Mouse (Mus musculus): ENCODE results near the gene Cyb561d2.
A peak's percentile ranks its signal among the peaks of the same experiment; 100 is the strongest.
"Not testable (repeated sequence)": the region's sequence is repeated elsewhere in the genome, so short reads cannot be mapped to it uniquely, and the experiment has no call there.

The Cyb561d2 gene

GRCm38 (mm10) chr9:107541474-107542351, at the start of gene Cyb561d2, which contains the start of gene Nprl2:
Gene Cyb561d2 (minus strand): TSS chr9:107542193.
Gene Nprl2 (plus strand): TSS chr9:107542226.
- peak; percentile 96 for DNase-seq (ENCODE audit: low spot score)

GRCm38 (mm10) chr9:107590773-107591060, 48.7 kb upstream of the Cyb561d2 start:
- no peak for DNase-seq (ENCODE audit: low spot score)

- DNase-seq (ENCODE audit: low spot score): no peak
Measured at GRCm38 (mm10) chr9:107590058-107590772, 48.2 kb upstream of the Cyb561d2 start.

GRCm38 (mm10) chr9:107587833-107588639, 46.0 kb upstream of the Cyb561d2 start:
- DNase-seq (ENCODE audit: low spot score): peak; percentile 71

GRCm38 (mm10) chr9:107586974-107587832, 45.2 kb upstream of the Cyb561d2 start, which contains the start of gene Ifrd2:
Gene Ifrd2 (plus strand): TSS chr9:107587642.
- peak; percentile 100 for DNase-seq (ENCODE audit: low spot score)

GRCm38 (mm10) chr9:107586504-107586903, 44.5 kb upstream of the Cyb561d2 start:
- DNase-seq (ENCODE audit: low spot score): no peak

GRCm38 (mm10) chr9:107583174-107583573, 41.2 kb upstream of the Cyb561d2 start:
- no peak for DNase-seq (ENCODE audit: low spot score)

- DNase-seq (ENCODE audit: low spot score): no peak
Measured at GRCm38 (mm10) chr9:107582509-107583062, 40.6 kb upstream of the Cyb561d2 start.

GRCm38 (mm10) chr9:107581584-107581983, 39.6 kb upstream of the Cyb561d2 start:
- DNase-seq (ENCODE audit: low spot score): no peak

GRCm38 (mm10) chr9:107580501-107581317, 38.7 kb upstream of the Cyb561d2 start, which contains the start of gene Hyal3:
Gene Hyal3 (plus strand): TSS chr9:107580818.
- DNase-seq (ENCODE audit: low spot score): peak; percentile 92

- DNase-seq (ENCODE audit: low spot score): no peak
Measured at GRCm38 (mm10) chr9:107579023-107579900, 37.3 kb upstream of the Cyb561d2 start.

GRCm38 (mm10) chr9:107578587-107578986, 36.6 kb upstream of the Cyb561d2 start, which contains the start of gene Naa80:
Gene Naa80 (plus strand): TSS chr9:107578887.
- DNase-seq (ENCODE audit: low spot score): no peak

GRCm38 (mm10) chr9:107577871-107578270, 35.9 kb upstream of the Cyb561d2 start:
- no peak for DNase-seq (ENCODE audit: low spot score)

GRCm38 (mm10) chr9:107576357-107577107, 34.5 kb upstream of the Cyb561d2 start, which contains the start of gene Hyal1:
Gene Hyal1 (plus strand): TSS chr9:107576927.
- DNase-seq (ENCODE audit: low spot score): peak; percentile 92

- peak; percentile 28 for DNase-seq (ENCODE audit: low spot score)
Measured at GRCm38 (mm10) chr9:107575579-107576356, 33.8 kb upstream of the Cyb561d2 start.

- DNase-seq (ENCODE audit: low spot score): not testable (repeated sequence)
Measured at GRCm38 (mm10) chr9:107573774-107574173, 31.8 kb upstream of the Cyb561d2 start.

GRCm38 (mm10) chr9:107572327-107572662, 30.3 kb upstream of the Cyb561d2 start:
- no peak for DNase-seq (ENCODE audit: low spot score)

Data from embryo, embryonic 10.5 days (tissue).